In the genomic region with DNA sequence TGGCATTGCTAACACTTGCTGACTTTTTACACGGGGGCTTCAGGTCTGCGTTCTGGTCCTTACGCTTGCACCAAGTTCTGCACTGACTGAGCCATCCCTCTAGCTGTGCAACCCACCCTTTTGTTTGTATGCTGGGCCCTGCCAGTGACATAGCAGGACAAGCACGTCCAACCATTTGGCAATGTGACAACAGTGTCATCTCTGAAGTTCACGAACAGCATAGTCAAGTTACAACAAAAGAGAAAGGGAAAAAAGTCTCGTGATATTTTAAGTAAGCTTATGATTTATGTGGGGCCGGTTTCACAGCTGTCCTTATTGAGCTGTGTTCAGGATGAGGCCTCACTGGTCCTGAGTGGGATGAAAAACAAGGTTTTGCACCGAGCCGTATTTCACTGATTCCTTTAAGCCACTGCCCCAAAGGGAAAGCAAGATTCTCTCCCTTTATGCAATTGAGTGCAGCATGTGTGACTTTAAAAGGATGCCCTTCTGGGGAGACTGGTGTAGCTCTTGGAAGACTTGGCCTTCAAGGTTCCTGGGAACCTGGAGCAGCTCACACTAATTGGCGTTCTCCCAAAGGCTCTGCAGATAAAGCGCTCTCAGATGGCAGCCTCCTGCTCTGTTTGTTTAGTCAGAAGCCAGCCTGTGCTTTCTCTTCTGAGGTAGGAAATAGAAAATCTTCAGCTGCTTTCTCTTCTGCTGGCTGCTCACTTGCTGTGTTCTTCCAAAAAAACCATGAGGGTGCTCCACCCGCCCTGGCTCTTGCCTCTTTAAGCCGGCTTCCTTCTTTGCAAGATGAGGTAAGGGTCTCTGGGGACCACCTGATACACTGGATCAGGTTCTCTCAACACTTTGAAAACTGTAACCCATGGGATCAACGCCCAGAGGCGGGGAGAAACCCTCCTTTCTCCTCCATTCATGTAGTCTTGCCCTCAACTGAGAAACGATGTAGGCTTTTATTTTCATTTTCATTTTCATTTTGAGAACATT, we compare ENCODE assay signal across 9 mouse cellular contexts. TPM values are rescaled to one million over a fixed set of nuclear protein-coding genes. Genes with fewer than 3 reads are reported as not detected.
DNase-seq lines count a peak whose midpoint lies in the region; ATAC-seq and TF ChIP-seq lines count a peak whose summit lies in the region.
"Had no signal": no experiment of that assay in that cellular context is flagged by ENCODE, and none has a peak within 500 bp of the region (broad histone marks: within the 10 kb centered on the region; RNA-seq: fewer than 3 reads in every experiment).

No protein-coding gene starts in this region.

- H3K4me3 ChIP-seq in myocyte = no peak overlapping the region
- H3K4me3 ChIP-seq: erythroblast, embryonic 14.5 days had no signal

- no peak overlapping the region for H3ac ChIP-seq in myocyte (ENCODE audit: control insufficient read depth, insufficient read length)

- no peaks in the 10 kb centered on the region for H3K36me3 ChIP-seq in myocyte (ENCODE audit: control insufficient read depth, insufficient read depth)

- TF ChIP-seq POLR2A in myocyte (IDR thresholded peaks at IDR 0.05; ENCODE audit: insufficient read length, low read depth) = no peak

- peak; percentile 79 for ATAC-seq in frontal cortex, adult (ENCODE audit: low TSS enrichment)

- peak overlapping the region; percentile 42 for H3K4me2 ChIP-seq in myocyte (ENCODE audit: low read depth)

- no peaks in the 10 kb centered on the region for H3K79me2 ChIP-seq in myocyte (ENCODE audit: control insufficient read depth, insufficient read depth)

- peaks cover 5% of the 10 kb centered on the region for H3K27me3 ChIP-seq in myocyte (ENCODE audit: control insufficient read depth, insufficient read depth, insufficient read length)

- no peak for DNase-seq in frontal cortex, postnatal 10 days (ENCODE audit: low spot score in 2 of 2)
- peak; percentile 28 to 35 for DNase-seq in urinary bladder, postnatal 36 days (ENCODE audit: low spot score in 2 of 2)
- no peak for DNase-seq in urinary bladder, adult 2 months (ENCODE audit: low spot score)
- DNase-seq in heart, adult 9 months (ENCODE audit: low spot score in 2 of 2) = peak; percentile 33 to 34
- DNase-seq in layer of hippocampus, postnatal 36 days = peak; percentile 17 to 30
- no peak for DNase-seq in spleen, adult 12 weeks (ENCODE audit: low spot score)

TF ChIP-seq in myocyte, 11 proteins besides CTCF, POLR2A, EP300 and RAD21:
- TF ChIP-seq POLR2AphosphoS2 (IDR thresholded peaks at IDR 0.05; ENCODE audit: insufficient read length, low read depth) = no peak
- TF ChIP-seq MYOG (IDR thresholded peaks at IDR 0.05; ENCODE audit: control insufficient read depth in 1 of 3, insufficient read depth in 1 of 3, insufficient read length in 2 of 3, low read depth in 2 of 3) = no peak
- TF ChIP-seq REST (IDR thresholded peaks at IDR 0.05; ENCODE audit: insufficient read depth, insufficient read length) = no peak
- no peak for TF ChIP-seq MYOD1 (IDR thresholded peaks at IDR 0.05; ENCODE audit: control insufficient read depth in 1 of 3, insufficient read length in 2 of 3, low read depth in 2 of 3)
- TF ChIP-seq CEBPB (IDR thresholded peaks at IDR 0.05; ENCODE audit: insufficient read depth, poor library complexity, severe bottlenecking) = no peak
- TF ChIP-seq TCF12 (IDR thresholded peaks at IDR 0.05; ENCODE audit: insufficient read depth, poor library complexity, severe bottlenecking) = no peak
- TF ChIP-seq SRF (IDR thresholded peaks at IDR 0.05; ENCODE audit: control insufficient read depth, insufficient read length, low read depth) = no peak
- no peak for TF ChIP-seq E2F4 (IDR thresholded peaks at IDR 0.05; ENCODE audit: insufficient read depth)
- TF ChIP-seq MAX (IDR thresholded peaks at IDR 0.05; ENCODE audit: low read depth) = no peak
- no peak for TF ChIP-seq TCF3 (IDR thresholded peaks at IDR 0.05; ENCODE audit: insufficient read length, low read depth)

RNA-seq across cellular contexts. Expression of a gene that starts 34.5 kb away (rescaled TPM):
- 2.3 and 3.3 TPM in 2 replicates for polyA plus RNA-seq in urinary bladder, adult 2 months (2012; rRNA removed)
- under 1 TPM; 0.75 to 0.83 TPM for total RNA-seq in layer of hippocampus, postnatal 36 days (2021)
- 0.10 TPM for polyA plus RNA-seq in myocyte (2012; fragmentation: generic; extraction: Trizol)
- polyA plus RNA-seq: erythroblast, embryonic 14.5 days had no signal

RNA-seq across cellular contexts. Expression of a gene that starts 35.3 kb away (rescaled TPM):
- polyA plus RNA-seq in urinary bladder, adult 2 months (2012; rRNA removed) = 22.0 and 23.1 TPM in 2 replicates
- total RNA-seq in layer of hippocampus, postnatal 36 days (2021) = 10 to 100 TPM; 65.0 to 65.7 TPM
- polyA plus RNA-seq in myocyte (2012; fragmentation: generic; extraction: Trizol) = 0.38 TPM
- polyA plus RNA-seq: erythroblast, embryonic 14.5 days had no signal

Comparison
In these comparisons a context has a peak if more than half of its experiments do, and no peak if none do; other contexts are left out.
1. DNase-seq: peak in urinary bladder, postnatal 36 days (2 of 2), heart, adult 9 months (2 of 2) and layer of hippocampus, postnatal 36 days (2 of 2); none in frontal cortex, postnatal 10 days (0 of 2), urinary bladder, adult 2 months (single experiment) and spleen, adult 12 weeks (single experiment).
2. RNA of a gene that starts 35.3 kb away (polyA plus RNA-seq): 22.0 to 23.1 TPM in urinary bladder, adult 2 months; 0.38 TPM in myocyte (single experiment); every median in the first group is over 10 times any median in the second.